Mouse (Mus musculus) intestine, embryonic 14.5 days (tissue): ENCODE results near the gene Htr3a. TPM values are rescaled to one million over a fixed set of nuclear protein-coding genes. Genes with fewer than 3 reads are reported as not detected.
A peak's percentile ranks its signal among the peaks of the same experiment; 100 is the strongest.

ENCODE experiments used
- ATAC-seq: fragments of 200-750 bp; cut with Nextera tagmentation; replicated peaks from 2 replicates; pipeline ENCODE4 v1.8.0; 2017; ENCODE audit warnings: low read depth, moderate number of reproducible peaks, moderate TSS enrichment, moderate library complexity; ENCODE audit not compliant: low FRiP score, low TSS enrichment
- DNase-seq: peaks from one replicate; pipeline ENCODE4 v3.0.0-alpha.2; 2018; ENCODE audit warnings: low spot score
- H3K27ac ChIP-seq: fragments of 300-500 bp; sonication (generic); 2 replicates; pipeline ENCODE4 v1.5.1; 2014; ENCODE audit warnings: low read depth, mild to moderate bottlenecking, control low read depth
- H3K27me3 ChIP-seq: fragments of 300-500 bp; sonication (generic); replicated peaks from 2 replicates; pipeline ENCODE4 v1.6.1; 2014; ENCODE audit warnings: low read length, control low read depth; ENCODE audit not compliant: control insufficient read depth, insufficient read depth
- H3K36me3 ChIP-seq: fragments of 300-500 bp; sonication (generic); 2 replicates; pipeline ENCODE4 v1.6.1; 2014; ENCODE audit warnings: low read length, control low read depth; ENCODE audit not compliant: control insufficient read depth, insufficient read depth
- H3K4me1 ChIP-seq: fragments of 300-500 bp; sonication (generic); replicated peaks from 2 replicates; pipeline ENCODE4 v1.6.1; 2014; ENCODE audit warnings: low read length, control low read depth, mixed read lengths; ENCODE audit not compliant: control insufficient read depth, insufficient read depth
- H3K4me2 ChIP-seq: fragments of 300-500 bp; sonication (generic); 2 replicates; pipeline ENCODE4 v1.6.1; 2014; ENCODE audit warnings: low read length
- H3K4me3 ChIP-seq: fragments of 300-500 bp; sonication (generic); 2 replicates; pipeline ENCODE4 v1.5.1; 2014; ENCODE audit warnings: low read depth, low read length, control low read depth, mixed read lengths
- H3K9ac ChIP-seq: fragments of 300-500 bp; sonication (generic); 2 replicates; pipeline ENCODE4 v1.6.1; 2014; ENCODE audit warnings: mild to moderate bottlenecking, low read length
- H3K9me3 ChIP-seq: fragments of 300-500 bp; sonication (generic); 2 replicates; pipeline ENCODE4 v1.6.1; 2016; ENCODE audit warnings: low read length, control low read depth; ENCODE audit not compliant: control insufficient read depth
- WGBS: fragments of 180-500 bp; shearing (Covaris S2); extraction: QIAGEN DNeasy Blood & Tissue Kit; methylation state at CpG from one replicate; pipeline ENCODE4 v1.1.7; 2014; 5-methylcytosine and 5-hydroxymethylcytosine counted together
- polyA plus RNA-seq: library from polyadenylated mRNA; unstranded; fragments of >200 nt; fragmentation: Nextera tagmentation; extraction: Ambion mirVana; gene quantifications from 2 replicates; pipeline ENCODE4 v1.2.1, GENCODE M21; 2014

Htr3a gene
- polyA plus RNA-seq: 2.5 and 2.7 TPM in 2 replicates

DNA sequence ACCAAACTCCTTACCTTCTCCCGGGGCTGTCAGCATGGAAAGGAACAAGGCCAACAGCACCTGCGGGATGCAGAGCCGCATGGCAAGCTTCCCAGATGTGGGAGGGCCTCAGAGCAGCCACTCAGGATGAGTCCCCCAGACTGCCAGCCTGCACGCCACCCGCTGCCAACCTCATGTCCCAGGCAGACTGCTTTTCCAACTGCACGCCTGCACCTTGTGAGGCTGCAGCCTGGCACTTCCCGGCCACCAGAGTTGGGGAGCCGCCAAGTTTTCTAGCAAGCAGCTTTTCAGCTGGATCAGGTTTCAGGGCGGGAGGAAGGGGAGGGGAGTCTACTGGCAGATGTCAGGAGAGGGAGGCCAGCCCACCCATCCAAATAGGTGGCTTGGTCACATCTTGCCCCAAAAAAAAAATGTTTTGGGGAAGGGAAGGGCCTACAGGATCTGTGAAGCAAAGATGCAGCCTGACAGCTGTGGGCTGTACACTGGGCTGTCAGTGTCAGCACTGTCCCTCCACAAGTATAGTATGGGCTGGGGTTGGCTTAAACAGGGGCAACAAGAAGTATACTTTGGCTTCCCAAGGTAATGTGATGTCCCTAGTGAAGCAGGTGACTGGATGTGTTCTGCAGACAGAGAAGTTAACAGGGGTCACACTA lies at the start of gene Htr3a:
Htr3a (minus strand) TSS at position 215 of the 653 bp plus-strand sequence.
- peak within 1 kb of the TSS; percentile 20; the same call in 1 of the 2 replicates for H3K4me2 ChIP-seq
- H3K27ac ChIP-seq: no peak within 1 kb of the TSS
- 2% methylated on average over 9 of the region's 9 CpGs for WGBS

DNA sequence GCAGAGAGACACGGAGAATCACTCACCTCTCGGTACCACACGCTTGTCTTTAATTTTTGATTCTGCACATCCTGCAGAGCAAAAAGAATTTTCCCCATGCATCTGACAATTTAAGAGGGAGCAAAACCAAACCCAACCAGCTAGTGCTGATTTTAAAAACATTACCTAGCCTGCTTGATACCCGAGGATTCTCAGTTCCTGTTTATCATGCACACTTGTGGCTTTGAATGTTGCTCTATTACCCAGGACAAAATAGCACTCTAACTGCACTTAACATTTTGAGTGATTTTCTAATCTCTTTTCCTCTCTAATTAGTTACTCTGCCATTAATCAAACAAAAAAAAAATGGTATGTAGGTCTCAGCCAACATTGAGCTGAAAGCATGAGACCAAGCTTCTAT lies 36.7 kb upstream of the Htr3a start:
- Histone ChIP-seq H3K27me3 (no peaks in the 10 kb centered on the region), H3K4me1 (no peaks in the 10 kb centered on the region), H3K27ac (no peak overlapping the region), H3K4me3 (no peak overlapping the region), H3K4me2 (no peak overlapping the region), H3K9me3 (no peaks in the 10 kb centered on the region), H3K9ac (no peak overlapping the region), H3K36me3 (no peaks in the 10 kb centered on the region)
- ATAC-seq: no peak
- WGBS: 86% methylated on average over 4 of the region's 4 CpGs
- no peak for DNase-seq

More for the DNA sequence above, at the start of gene Htr3a:
- Histone ChIP-seq H3K4me3 (no peak within 1 kb of the TSS), H3K36me3 (no peaks in the 10 kb centered on the region), H3K9ac (no peak within 1 kb of the TSS), H3K4me1 (0 out of 2 replicates have a peak, but pooled peaks cover 4% of the 10 kb centered on the region), H3K9me3 (no peaks in the 10 kb centered on the region), H3K27me3 (no peaks in the 10 kb centered on the region)
- ATAC-seq: no peak
- DNase-seq: no peak

DNA sequence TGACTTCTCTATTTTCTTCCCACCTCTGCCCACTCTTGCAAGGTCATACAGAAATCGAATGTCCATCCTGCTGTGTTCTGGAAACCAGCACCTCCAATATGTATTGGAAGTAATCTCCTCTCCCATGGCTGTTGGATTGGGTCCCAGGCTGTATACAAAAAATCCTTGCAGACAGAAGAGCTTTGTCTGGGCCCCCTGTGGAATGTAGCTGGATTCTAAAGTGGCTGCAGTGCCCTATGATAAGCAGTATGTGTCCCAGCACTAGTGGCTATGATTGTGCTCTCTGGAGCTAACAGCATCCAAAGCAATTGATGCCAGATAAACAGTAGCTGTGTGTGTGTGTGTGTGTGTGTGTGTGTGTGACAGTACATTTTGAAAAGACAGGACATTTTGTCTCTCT lies 31.4 kb upstream of the Htr3a start:
- 79% methylated on average over 1 of the region's 1 CpGs for WGBS
- Histone ChIP-seq H3K9ac (no peak overlapping the region), H3K4me2 (no peak overlapping the region), H3K9me3 (no peaks in the 10 kb centered on the region), H3K4me1 (no peaks in the 10 kb centered on the region), H3K36me3 (no peaks in the 10 kb centered on the region), H3K4me3 (no peak overlapping the region), H3K27ac (no peak overlapping the region), H3K27me3 (no peaks in the 10 kb centered on the region)
- DNase-seq (no peak), ATAC-seq (no peak)

DNA sequence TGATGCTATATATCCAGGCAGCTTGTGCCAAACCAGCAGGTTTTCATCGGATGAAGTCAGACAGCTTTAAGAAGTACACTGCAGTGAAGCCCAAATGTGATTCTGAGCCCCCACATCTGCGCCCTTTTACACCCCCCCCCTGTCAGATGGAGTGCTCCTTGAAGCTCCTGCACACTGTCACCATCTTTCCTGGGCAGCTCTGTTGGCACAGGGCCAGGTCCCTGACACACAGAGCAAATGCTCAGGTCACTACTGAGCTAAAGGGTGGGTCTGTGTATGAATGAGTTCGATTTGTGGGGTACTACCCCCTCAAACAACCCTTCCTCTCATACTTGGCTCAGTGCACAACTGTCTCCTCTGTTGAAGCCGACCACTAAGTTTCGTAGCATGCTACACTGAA lies 18.5 kb upstream of the Htr3a start:
- H3K9me3 ChIP-seq: no peaks in the 10 kb centered on the region
- ATAC-seq (no peak), DNase-seq (no peak)
- no peak overlapping the region for H3K9ac ChIP-seq
- H3K4me3 ChIP-seq: no peak overlapping the region
- H3K27ac ChIP-seq: no peak overlapping the region
- H3K4me2 ChIP-seq: no peak overlapping the region
- no peaks in the 10 kb centered on the region for H3K36me3 ChIP-seq
- no peaks in the 10 kb centered on the region for H3K4me1 ChIP-seq
- H3K27me3 ChIP-seq: no peaks in the 10 kb centered on the region; the same call in 1 of the 2 replicates
- 64% methylated on average over 5 of the region's 5 CpGs for WGBS

DNA sequence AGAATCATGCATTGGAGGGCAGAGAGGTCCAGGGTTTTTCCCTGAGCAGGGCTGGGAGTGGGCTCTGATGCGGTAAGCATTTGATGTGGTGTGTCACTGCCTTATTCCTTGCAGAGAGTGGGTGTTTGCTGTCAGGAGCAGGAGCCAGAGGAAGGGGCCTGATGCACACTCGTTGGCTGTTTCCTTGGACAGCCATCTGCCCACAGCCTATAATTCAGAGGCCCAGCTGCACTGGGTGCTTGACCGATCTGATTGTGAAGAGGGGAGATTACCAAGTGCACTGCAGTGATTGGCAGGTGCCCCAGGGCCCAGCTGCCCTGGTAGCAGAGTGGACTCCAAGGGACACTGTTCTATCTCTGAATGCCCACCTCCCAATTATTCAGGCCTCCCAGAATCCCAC lies 17.9 kb upstream of the Htr3a start:
- Histone ChIP-seq H3K27ac (no peak overlapping the region), H3K4me3 (no peak overlapping the region)
- ATAC-seq: no peak

DNA sequence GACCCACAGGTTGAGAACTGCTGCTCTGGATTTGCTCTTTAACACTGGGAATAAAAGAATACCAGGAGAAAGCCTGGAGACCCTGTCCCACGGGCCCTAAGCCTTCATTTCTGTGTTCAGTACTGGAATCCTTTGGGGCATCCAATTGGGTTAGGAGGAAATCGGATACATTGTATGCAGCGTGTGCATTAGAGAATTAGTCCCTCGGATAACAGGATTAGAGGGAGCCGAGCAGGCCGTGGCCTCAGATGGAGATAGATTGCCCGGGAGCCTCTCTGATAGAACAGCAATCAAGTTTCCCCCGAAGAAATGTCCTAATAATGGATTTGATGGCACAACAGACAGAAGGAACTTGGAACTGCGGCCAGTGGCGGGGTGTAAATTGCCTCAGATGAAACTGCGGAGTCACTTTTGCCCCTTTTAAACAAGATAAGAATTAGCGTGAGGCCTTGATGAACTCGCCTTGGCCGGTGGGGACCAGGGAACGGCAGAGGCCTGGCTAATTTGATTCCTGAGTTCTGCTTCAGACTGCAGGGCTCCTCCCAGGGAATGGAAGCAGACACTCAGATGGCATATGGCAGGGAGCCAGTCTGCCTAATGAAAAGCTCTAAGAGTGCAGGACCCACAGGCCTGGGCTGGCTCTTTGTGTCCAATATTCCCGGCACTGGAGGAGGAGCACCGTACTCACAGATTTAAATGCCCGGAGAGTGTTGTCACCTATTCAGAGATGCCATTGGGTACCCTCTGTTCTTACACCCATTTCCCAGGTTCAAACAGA lies 5.3 kb upstream of the Htr3a start:
- Histone ChIP-seq H3K4me1 (no peaks in the 10 kb centered on the region), H3K9ac (no peak overlapping the region), H3K27me3 (no peaks in the 10 kb centered on the region), H3K4me2 (no peak overlapping the region), H3K36me3 (no peaks in the 10 kb centered on the region), H3K4me3 (no peak overlapping the region), H3K9me3 (no peaks in the 10 kb centered on the region), H3K27ac (no peak overlapping the region)
- 64% methylated on average over 18 of the region's 18 CpGs for WGBS
- ATAC-seq (no peak), DNase-seq (peak; percentile 55)

More for the DNA sequence above, 17.9 kb upstream of the Htr3a start:
- Histone ChIP-seq H3K27me3 (no peaks in the 10 kb centered on the region; the same call in 1 of the 2 replicates), H3K9me3 (no peaks in the 10 kb centered on the region), H3K4me2 (no peak overlapping the region), H3K36me3 (no peaks in the 10 kb centered on the region), H3K4me1 (no peaks in the 10 kb centered on the region), H3K9ac (no peak overlapping the region)
- WGBS: 67% methylated on average over 3 of the region's 3 CpGs
- DNase-seq: no peak

DNA sequence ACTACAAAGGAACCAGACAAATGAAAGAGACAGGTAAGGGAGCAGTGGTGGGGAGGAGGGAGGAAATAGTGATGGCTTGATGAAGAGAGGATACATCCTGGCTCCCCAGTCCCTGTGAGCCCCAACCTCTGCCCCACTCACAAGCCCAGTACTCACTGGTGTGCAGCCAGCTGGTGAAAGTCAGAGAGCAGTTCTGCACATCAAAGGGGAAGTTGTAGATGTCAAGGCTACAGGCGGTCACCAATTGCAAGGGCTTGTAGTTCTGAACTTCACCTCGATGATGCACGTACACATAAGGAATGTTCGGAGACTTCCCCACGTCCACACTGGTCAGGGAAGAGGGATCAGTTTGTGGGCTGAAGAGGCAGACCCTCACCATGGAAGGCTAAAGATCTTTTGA lies 6.5 kb downstream of the Htr3a start:
- Histone ChIP-seq H3K9ac (no peak overlapping the region), H3K27ac (no peak overlapping the region), H3K9me3 (no peaks in the 10 kb centered on the region), H3K36me3 (no peaks in the 10 kb centered on the region), H3K4me2 (no peak overlapping the region), H3K4me3 (no peak overlapping the region), H3K27me3 (no peaks in the 10 kb centered on the region), H3K4me1 (no peaks in the 10 kb centered on the region)
- DNase-seq (no peak), ATAC-seq (no peak)
- WGBS: 79% methylated on average over 5 of the region's 5 CpGs

DNA sequence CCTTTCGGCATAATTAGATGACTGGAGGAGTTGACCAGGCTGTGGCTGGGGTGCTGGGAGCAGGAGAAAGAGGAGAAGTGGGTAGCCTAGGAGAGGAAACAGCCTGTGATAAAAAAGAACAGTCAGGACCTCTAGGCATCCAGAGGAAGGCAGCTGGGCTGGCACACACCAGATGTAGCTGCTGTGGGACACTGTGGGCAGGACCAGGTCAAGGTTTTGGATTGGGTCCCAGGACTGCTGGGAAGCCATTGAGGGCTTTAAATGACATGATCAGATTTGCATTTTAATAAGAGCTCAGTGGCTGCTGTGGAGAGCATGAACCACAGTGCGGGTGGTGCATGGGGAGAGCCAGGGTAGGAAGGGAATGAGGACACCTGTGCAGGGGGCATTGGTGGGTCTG lies 7.1 kb downstream of the Htr3a start:
- Histone ChIP-seq H3K9me3 (no peaks in the 10 kb centered on the region), H3K36me3 (no peaks in the 10 kb centered on the region), H3K4me2 (no peak overlapping the region), H3K27ac (no peak overlapping the region), H3K9ac (no peak overlapping the region), H3K27me3 (no peaks in the 10 kb centered on the region), H3K4me1 (no peaks in the 10 kb centered on the region), H3K4me3 (no peak overlapping the region)
- ATAC-seq (no peak), DNase-seq (no peak)
- WGBS: 69% methylated on average over 2 of the region's 2 CpGs
